Mouse (Mus musculus) embryonic facial prominence, embryonic 15.5 days (tissue): ENCODE measurements around the gene Paqr9. TPM values are rescaled to one million over a fixed set of nuclear protein-coding genes. Genes with fewer than 3 reads are reported as not detected.

ENCODE experiments used
- ATAC-seq: fragments of 200-750 bp; cut with Nextera tagmentation; 2 replicates; pipeline ENCODE4 v1.8.0; 2017; ENCODE audit warnings: low read depth, moderate TSS enrichment; ENCODE audit not compliant: insufficient number of reproducible peaks, low FRiP score, low TSS enrichment
- H3K27ac ChIP-seq: fragments of 300-500 bp; sonication (generic); replicated peaks from 2 replicates; pipeline ENCODE4 v1.5.1; 2015; ENCODE audit warnings: mild to moderate bottlenecking, inconsistent platforms
- H3K27me3 ChIP-seq: fragments of 300-500 bp; sonication (generic); 2 replicates; pipeline ENCODE4 v1.6.1; 2015; ENCODE audit warnings: inconsistent platforms
- H3K36me3 ChIP-seq: fragments of 300-500 bp; sonication (generic); 2 replicates; pipeline ENCODE4 v1.6.1; 2015; ENCODE audit warnings: mild to moderate bottlenecking, inconsistent platforms
- H3K4me1 ChIP-seq: fragments of 300-500 bp; sonication (generic); 2 replicates; pipeline ENCODE4 v1.6.1; 2015; ENCODE audit warnings: inconsistent platforms
- H3K4me2 ChIP-seq: fragments of 300-500 bp; sonication (generic); replicated peaks from 2 replicates; pipeline ENCODE4 v1.6.1; 2015; ENCODE audit warnings: mild to moderate bottlenecking, inconsistent platforms
- H3K4me3 ChIP-seq: fragments of 300-500 bp; sonication (generic); replicated peaks from 2 replicates; pipeline ENCODE4 v1.5.1; 2015; ENCODE audit warnings: mild to moderate bottlenecking, inconsistent platforms
- H3K9ac ChIP-seq: fragments of 300-500 bp; sonication (generic); 2 replicates; pipeline ENCODE4 v1.6.1; 2015; ENCODE audit warnings: inconsistent platforms
- H3K9me3 ChIP-seq: fragments of 300-500 bp; sonication (generic); replicated peaks from 2 replicates; pipeline ENCODE4 v1.6.1; 2016; ENCODE audit warnings: inconsistent platforms
- WGBS: fragments of 180-500 bp; shearing (Covaris S2); methylation state at CpG from one replicate; pipeline ENCODE4 v1.1.7; 2015; 5-methylcytosine and 5-hydroxymethylcytosine counted together
- polyA plus RNA-seq: library from polyadenylated mRNA; unstranded; fragments of >200 nt; fragmentation: Nextera tagmentation; extraction: Ambion mirVana; gene quantifications from 2 replicates; pipeline ENCODE4 v1.2.1, GENCODE M21; 2015

Gene Paqr9
- polyA plus RNA-seq, 1 experiment from 2014 or later: 0.23 TPM

DNA sequence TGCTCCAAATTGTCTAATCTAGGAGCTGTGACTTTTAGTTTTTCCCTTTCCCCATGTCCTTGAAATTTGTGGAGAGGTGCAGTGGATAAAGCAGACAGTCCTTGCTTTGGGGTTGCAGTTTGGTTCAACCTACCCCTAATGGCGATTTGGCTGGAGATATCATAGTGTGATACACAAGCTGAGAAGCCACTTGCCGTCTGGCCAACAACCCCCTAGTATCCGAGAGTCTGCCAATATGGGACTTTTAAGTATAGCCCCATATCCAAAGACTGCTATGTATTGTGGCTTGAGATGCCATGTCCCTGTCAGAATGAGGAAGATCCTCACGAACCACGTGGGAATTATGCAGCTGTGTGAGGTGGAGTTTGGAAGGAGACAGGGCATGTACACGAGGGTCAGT is 34.1 kb upstream of the Paqr9 start:
- Histone ChIP-seq H3K4me3 (no peak overlapping the region), H3K9ac (no peak overlapping the region), H3K4me1 (no peaks in the 10 kb centered on the region), H3K36me3 (no peaks in the 10 kb centered on the region), H3K9me3 (no peaks in the 10 kb centered on the region), H3K27ac (no peak overlapping the region), H3K4me2 (no peak overlapping the region), H3K27me3 (no peaks in the 10 kb centered on the region; the same call in 1 of the 2 replicates)
- WGBS: 75% methylated on average over 6 of the region's 6 CpGs
- no peak for ATAC-seq

DNA sequence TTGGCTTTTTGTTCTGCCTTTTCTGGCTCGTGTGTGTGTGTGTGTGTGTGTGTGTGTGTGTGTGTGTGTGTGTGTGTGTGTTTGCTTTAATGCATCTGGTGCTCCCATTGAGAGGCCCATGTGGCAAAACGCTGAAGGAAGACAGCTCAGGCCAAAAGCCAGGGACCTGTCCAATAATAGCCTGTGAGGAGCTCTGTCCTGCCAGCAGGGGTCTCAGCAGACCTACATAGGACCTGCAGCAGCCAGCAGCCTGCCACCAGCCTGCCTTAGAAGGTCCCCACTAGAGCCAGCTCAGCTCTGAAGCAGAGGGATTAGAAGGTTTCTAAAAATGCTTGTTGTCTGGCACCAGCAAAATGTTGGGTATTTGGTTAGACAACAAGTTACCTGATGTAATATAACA is 33.5 kb upstream of the Paqr9 start:
- H3K9ac ChIP-seq: no peak overlapping the region
- H3K4me3 ChIP-seq: no peak overlapping the region
- ATAC-seq: no peak
- 12% methylated on average over 2 of the region's 2 CpGs for whole genome bisulfite sequencing
- H3K4me1 ChIP-seq: no peaks in the 10 kb centered on the region
- H3K36me3 ChIP-seq: no peaks in the 10 kb centered on the region
- H3K27me3 ChIP-seq: no peaks in the 10 kb centered on the region; the same call in 1 of the 2 replicates
- H3K9me3 ChIP-seq: no peaks in the 10 kb centered on the region
- no peak overlapping the region for H3K4me2 ChIP-seq
- no peak overlapping the region for H3K27ac ChIP-seq

DNA sequence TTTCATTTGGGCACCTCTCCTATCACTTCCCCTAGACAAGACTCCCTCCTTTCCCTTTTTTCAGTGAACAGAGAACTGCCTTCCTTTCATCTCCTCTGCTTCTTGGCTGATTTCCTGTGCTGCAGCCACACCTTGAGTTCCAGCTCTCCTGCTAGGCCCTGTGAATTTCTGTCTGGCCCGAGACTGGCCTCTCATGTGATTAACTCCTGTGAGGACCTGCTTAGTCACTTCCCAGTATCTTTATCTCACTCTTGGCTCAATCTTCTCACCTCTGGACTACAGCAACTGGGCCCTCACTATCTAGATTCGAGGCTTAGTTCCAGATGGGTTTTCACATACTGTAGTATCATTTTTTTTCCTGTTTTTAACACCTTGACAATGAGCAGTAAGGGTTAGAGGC is 31.8 kb upstream of the Paqr9 start:
- H3K4me2 ChIP-seq: no peak overlapping the region
- no peak overlapping the region for H3K27ac ChIP-seq
- H3K9ac ChIP-seq: no peak overlapping the region
- no peak for ATAC-seq
- no peaks in the 10 kb centered on the region for H3K36me3 ChIP-seq
- 36% methylated on average over 2 of the region's 2 CpGs for WGBS
- H3K9me3 ChIP-seq: no peaks in the 10 kb centered on the region
- no peaks in the 10 kb centered on the region; the same call in 1 of the 2 replicates for H3K27me3 ChIP-seq
- H3K4me3 ChIP-seq: no peak overlapping the region
- no peaks in the 10 kb centered on the region for H3K4me1 ChIP-seq

DNA sequence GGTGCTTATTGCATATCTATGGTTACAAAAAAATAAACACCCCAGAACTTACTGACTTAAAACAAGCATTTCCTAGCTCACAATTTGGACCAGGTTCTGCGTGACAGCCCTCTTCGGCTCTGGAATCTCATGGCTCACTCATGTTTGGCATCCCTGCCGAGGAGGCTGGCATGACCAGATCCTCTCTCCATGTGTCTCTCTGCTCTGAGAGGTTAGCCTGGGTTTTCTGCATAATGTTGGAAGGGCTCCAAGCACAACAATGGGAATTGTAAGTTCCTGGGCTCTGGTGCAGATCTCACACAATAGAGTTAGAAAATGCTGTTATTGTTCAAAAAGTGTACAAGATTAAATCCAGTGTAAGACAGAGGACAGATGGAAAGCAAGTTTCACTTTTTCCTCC is 28.3 kb upstream of the Paqr9 start:
- Histone ChIP-seq H3K27me3 (no peaks in the 10 kb centered on the region), H3K4me3 (no peak overlapping the region), H3K36me3 (no peaks in the 10 kb centered on the region), H3K9me3 (no peaks in the 10 kb centered on the region), H3K4me1 (no peaks in the 10 kb centered on the region), H3K9ac (no peak overlapping the region), H3K4me2 (no peak overlapping the region), H3K27ac (no peak overlapping the region)
- no peak for ATAC-seq
- WGBS: 54% methylated on average over 3 of the region's 3 CpGs

DNA sequence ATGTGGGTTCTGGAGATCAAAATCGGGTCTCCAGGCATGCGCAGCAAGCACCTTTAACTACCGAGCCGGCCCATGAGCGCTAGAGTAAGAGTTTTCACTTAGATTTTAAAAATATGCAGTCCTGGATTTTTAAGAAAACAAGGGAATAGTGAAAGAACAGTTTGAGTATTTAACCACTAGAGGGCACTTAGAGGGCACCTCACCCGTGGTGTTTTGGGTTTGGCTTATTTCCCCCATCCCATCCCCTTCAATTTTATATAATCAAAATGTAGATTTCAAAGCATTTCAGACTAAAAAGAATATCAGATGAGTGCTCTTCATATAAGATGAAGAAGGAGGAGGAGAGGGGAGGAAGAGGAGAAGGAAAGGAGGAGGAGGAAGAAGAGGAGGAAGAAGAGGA is 25.6 kb upstream of the Paqr9 start:
- no peaks in the 10 kb centered on the region for H3K9me3 ChIP-seq
- 33% methylated on average over 6 of the region's 6 CpGs for WGBS
- ATAC-seq: no peak
- no peak overlapping the region for H3K27ac ChIP-seq
- no peak overlapping the region for H3K9ac ChIP-seq
- no peaks in the 10 kb centered on the region for H3K4me1 ChIP-seq
- H3K4me3 ChIP-seq: no peak overlapping the region
- H3K4me2 ChIP-seq: no peak overlapping the region
- H3K36me3 ChIP-seq: no peaks in the 10 kb centered on the region
- no peaks in the 10 kb centered on the region for H3K27me3 ChIP-seq

DNA sequence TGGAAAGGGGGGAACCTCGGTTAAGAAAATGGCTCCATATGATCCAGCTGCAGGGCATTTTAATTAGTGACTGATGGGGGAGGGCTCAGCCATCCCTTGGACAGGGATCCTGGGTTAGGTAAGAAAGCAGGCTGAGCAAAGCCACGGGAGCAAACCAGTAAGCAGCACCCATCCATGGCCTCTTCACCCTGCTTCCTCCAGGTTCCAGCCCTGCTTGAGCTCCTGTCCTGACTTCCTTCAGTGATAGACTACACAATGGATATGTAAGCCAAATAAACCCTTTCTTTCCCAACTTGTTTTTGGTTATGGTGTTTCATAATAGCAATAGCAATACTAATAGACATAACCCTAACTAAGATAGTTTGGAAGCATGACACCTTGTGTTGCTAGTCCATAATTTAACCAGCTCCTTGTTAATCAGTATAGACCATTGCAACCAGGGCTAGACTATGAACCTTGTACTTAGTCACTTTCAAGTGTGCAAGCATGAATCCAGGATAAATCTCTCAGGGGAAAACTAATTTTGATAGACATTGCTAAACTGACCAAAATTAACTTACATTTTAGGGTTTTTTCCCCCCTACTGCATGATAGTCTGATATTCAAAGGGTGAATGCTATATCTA is 20.2 kb upstream of the Paqr9 start:
- Histone ChIP-seq H3K4me1 (no peaks in the 10 kb centered on the region), H3K36me3 (no peaks in the 10 kb centered on the region), H3K9me3 (no peaks in the 10 kb centered on the region), H3K9ac (no peak overlapping the region), H3K4me2 (no peak overlapping the region), H3K27me3 (no peaks in the 10 kb centered on the region), H3K27ac (no peak overlapping the region), H3K4me3 (no peak overlapping the region)
- 42% methylated on average over 2 of the region's 2 CpGs for WGBS
- ATAC-seq: no peak

DNA sequence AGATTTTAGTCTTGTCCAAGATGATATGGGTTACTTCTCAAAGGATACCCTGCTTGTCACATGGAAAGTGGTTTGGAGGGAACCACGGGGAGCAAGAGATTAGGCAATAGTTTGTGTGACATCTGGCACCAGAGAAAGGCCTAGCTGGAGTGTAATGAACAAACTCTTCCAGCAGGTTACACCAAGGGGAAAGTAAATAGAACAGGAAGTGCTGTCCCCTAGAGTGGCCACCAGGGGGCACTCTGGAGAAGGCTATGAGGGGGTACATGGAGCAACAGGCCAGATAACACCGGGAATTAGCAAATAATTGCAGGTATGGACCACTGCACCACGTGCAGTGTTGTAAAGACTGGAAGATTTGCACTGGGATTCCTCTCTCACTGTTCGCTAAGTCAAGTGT is 19.0 kb upstream of the Paqr9 start:
- no peaks in the 10 kb centered on the region for H3K27me3 ChIP-seq
- no peaks in the 10 kb centered on the region for H3K4me1 ChIP-seq
- no peak overlapping the region for H3K27ac ChIP-seq
- H3K9me3 ChIP-seq: no peaks in the 10 kb centered on the region
- ATAC-seq: no peak
- no peak overlapping the region for H3K4me2 ChIP-seq
- H3K4me3 ChIP-seq: no peak overlapping the region
- 64% methylated on average over 4 of the region's 4 CpGs for WGBS
- no peak overlapping the region for H3K9ac ChIP-seq
- H3K36me3 ChIP-seq: no peaks in the 10 kb centered on the region

DNA sequence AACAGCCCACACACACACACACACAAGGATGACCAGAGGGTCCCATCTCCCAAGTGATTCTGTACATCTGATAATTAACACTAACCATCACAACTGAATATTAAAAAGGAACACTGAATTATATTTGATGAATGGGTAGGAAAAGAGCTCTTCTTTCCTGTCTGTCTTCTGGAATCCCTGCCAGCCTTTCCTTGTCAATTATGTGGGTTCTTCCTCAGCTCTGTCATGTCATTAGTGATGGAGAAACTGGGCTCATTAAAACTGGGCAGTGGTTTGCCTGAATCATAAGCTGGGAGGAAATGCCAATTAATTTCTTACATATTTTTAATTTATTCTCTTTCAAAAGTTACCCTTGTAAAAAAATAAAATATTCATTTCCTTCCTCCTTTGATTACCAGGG is 18.2 kb upstream of the Paqr9 start:
- H3K4me3 ChIP-seq: no peak overlapping the region
- no peak overlapping the region for H3K4me2 ChIP-seq
- no peaks in the 10 kb centered on the region for H3K27me3 ChIP-seq
- H3K9ac ChIP-seq: no peak overlapping the region
- H3K4me1 ChIP-seq: no peaks in the 10 kb centered on the region
- H3K9me3 ChIP-seq: no peaks in the 10 kb centered on the region
- no peak overlapping the region for H3K27ac ChIP-seq
- H3K36me3 ChIP-seq: no peaks in the 10 kb centered on the region
- no peak for ATAC-seq

DNA sequence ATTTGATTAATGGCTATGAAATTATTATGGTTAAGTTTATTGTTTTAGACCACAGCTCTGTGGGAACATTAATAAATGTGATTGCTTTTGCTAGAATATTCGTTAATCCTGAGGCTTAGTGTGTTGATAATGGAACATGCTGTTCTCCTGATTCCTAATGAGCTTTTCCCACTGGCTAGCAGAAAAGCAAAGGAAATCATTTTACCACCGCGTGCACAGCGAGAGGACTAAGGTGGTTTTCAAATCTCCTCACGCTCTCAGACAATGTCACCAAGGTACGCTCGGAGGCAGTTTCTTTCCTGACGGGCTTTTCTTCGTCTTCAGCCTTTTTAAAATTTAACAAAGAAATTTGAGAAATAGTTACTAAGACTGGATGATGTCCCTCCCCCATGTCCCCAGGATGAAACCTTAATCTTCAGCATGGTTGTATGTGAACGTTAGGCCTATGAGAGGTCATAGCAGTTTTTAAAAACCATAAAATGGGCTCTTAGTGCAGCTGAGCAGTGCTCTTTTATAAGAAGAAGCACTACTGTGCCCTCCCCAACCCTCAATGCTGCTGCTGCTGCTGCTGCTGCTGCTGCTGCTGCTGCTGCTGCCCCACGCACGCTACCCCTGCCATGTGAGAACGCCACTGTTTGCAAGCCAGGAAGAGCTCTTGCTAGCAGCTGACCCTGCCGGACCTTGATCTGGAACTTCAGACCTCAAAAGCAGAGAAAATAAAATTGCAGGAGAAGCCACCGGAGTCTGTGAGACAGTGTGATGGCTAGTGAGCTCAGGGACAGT is 17.6 kb upstream of the Paqr9 start:
- no peak for ATAC-seq

DNA sequence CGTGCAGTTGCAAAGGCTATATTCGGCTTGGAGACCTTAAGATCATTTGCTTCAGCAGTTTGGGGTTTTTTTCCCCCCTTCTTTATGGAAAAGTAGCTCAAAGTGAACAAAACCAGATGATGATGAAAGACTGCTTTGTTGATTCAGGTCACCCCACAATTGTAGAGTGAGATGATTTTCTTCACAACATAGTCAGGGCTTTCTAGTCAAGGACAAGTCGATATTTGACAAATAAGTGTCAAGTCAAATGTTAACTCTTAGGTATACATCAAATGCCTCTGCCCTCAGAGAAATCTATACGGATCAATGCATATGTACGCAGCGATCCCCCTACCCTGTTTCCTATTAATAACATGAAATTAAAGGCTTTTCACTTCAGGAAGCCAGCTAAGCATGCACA is 17.0 kb upstream of the Paqr9 start:
- H3K36me3 ChIP-seq: no peaks in the 10 kb centered on the region
- no peak for ATAC-seq
- H3K27ac ChIP-seq: no peak overlapping the region
- H3K4me1 ChIP-seq: no peaks in the 10 kb centered on the region
- H3K4me2 ChIP-seq: no peak overlapping the region
- no peak overlapping the region for H3K9ac ChIP-seq
- no peaks in the 10 kb centered on the region for H3K9me3 ChIP-seq
- 61% methylated on average over 6 of the region's 6 CpGs for WGBS
- H3K27me3 ChIP-seq: no peaks in the 10 kb centered on the region
- no peak overlapping the region for H3K4me3 ChIP-seq

More for the DNA sequence above, 17.6 kb upstream of the Paqr9 start:
- Histone ChIP-seq H3K36me3 (no peaks in the 10 kb centered on the region), H3K9ac (no peak overlapping the region), H3K4me1 (no peaks in the 10 kb centered on the region), H3K27me3 (no peaks in the 10 kb centered on the region), H3K4me2 (no peak overlapping the region), H3K9me3 (no peaks in the 10 kb centered on the region), H3K27ac (no peak overlapping the region), H3K4me3 (no peak overlapping the region)
- WGBS: 71% methylated on average over 15 of the region's 15 CpGs

DNA sequence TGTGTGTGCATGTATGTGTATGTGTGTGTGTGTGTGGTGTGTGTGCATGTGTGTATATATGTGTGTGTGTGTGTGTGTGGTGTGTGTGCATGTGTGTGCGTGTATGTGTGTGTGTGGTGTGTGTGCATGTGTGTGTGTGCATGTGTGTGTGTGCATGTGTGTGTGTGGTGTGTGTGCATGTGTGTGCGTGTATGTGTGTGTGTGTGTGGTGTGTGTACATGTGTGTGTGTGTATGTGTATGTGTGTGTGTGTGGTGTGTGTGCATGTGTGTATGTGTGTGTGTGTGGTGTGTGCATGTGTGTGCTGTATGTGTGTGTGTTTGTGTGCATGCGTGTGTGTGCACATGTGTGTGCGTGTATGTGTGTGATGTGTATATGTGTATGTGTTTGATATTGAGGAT is 14.9 kb upstream of the Paqr9 start:
- no peak for ATAC-seq
- H3K4me3 ChIP-seq: no peak overlapping the region
- no peak overlapping the region for H3K27ac ChIP-seq
- no peak overlapping the region for H3K4me2 ChIP-seq
- WGBS: 91% methylated on average over 4 of the region's 4 CpGs
- no peaks in the 10 kb centered on the region for H3K27me3 ChIP-seq
- H3K36me3 ChIP-seq: no peaks in the 10 kb centered on the region
- no peaks in the 10 kb centered on the region for H3K4me1 ChIP-seq
- H3K9ac ChIP-seq: no peak overlapping the region
- no peaks in the 10 kb centered on the region for H3K9me3 ChIP-seq

DNA sequence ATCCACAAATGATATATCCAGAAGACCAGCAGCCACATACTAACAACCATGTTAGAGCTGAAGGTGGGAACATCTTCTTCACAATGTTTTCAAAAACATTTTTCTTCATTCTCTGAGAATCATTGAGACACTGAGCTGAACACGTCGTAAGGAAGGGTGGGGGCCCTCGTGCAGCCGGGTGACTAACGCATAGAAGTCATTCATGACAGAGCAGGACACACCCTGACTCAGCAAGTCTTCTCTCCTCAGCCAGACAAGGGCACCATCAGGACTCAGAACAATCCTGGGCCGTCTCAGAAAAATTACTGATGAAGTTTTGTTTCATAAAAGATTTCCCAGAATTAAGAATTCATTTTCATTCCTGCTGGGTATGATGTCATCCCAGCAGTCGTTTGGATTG is 12.8 kb upstream of the Paqr9 start:
- no peaks in the 10 kb centered on the region for H3K4me1 ChIP-seq
- 43% methylated on average over 7 of the region's 7 CpGs for WGBS
- H3K36me3 ChIP-seq: no peaks in the 10 kb centered on the region
- no peaks in the 10 kb centered on the region for H3K27me3 ChIP-seq
- H3K9ac ChIP-seq: no peak overlapping the region
- no peak for ATAC-seq
- H3K9me3 ChIP-seq: no peaks in the 10 kb centered on the region
- H3K4me2 ChIP-seq: no peak overlapping the region
- H3K4me3 ChIP-seq: no peak overlapping the region
- no peak overlapping the region for H3K27ac ChIP-seq
